Mouse (Mus musculus) lung, postnatal 14 days (tissue): ENCODE results near the gene Btnl2.

Experiments
- DNase-seq: peaks from one replicate; pipeline ENCODE4 v3.0.0; 2021

The Btnl2 gene

DNA sequence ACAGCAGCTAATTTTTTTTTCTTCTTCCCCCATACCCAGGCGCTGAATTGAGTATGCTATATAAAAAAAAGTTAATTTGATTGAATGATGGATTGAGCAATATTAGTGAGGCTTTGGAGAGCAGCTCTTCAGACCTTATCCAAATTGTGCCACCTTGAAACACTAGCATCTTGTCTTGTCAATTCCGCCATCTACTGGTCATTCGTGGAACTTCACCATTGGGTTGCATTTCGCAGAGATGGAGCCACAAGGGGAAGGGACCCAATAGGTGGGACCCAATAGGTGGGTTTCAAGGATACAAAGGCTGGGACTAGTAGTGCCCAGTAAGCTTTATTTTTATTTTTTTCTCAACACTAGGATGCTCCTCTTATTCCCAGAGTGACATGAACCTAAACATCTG lies 5.2 kb upstream of the Btnl2 start:
- DNase-seq: peak; percentile 87

DNA sequence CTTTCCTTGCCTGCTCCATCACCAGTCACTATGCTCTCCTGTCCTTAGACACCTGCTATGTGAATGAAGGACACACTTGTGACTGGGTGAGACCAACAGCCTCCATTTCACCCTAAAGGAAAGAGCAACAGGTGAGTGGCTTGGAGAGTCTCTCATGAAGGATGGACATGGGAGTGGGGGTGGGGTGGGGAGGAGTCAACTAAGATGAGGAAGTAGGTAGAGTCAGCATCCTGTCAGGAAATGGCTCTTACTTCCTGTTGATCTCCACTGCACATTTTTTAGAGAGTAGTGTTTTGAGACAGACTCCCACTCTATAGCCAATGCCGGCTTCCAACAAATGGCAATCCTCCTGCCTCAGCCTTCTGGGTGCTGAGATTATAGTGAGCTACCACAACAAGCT lies 318 bp downstream of the Btnl2 start:
- DNase-seq: peak; percentile 19

DNA sequence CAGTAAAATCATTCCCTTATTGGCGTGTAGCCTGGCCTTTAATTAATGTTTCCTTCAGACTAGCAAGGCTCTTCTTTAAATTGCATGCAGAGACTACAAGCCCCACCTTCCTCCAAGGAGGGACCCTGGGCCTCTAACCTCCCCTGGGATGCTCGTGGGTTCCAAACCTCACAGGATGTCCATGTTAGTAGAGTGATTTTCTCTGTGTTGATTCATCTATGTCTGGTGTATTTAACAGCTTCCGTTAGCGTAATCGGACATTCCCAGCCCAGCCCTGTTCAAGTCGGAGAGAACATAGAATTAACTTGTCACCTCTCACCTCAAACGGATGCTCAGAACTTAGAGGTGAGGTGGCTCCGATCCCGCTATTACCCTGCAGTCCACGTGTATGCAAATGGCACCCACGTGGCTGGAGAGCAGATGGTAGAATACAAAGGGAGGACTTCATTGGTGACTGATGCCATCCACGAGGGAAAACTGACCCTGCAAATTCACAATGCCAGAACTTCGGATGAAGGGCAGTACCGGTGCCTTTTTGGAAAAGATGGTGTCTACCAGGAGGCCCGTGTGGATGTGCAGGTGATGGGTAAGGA lies 8.4 kb downstream of the Btnl2 start:
- DNase-seq: no peak

DNA sequence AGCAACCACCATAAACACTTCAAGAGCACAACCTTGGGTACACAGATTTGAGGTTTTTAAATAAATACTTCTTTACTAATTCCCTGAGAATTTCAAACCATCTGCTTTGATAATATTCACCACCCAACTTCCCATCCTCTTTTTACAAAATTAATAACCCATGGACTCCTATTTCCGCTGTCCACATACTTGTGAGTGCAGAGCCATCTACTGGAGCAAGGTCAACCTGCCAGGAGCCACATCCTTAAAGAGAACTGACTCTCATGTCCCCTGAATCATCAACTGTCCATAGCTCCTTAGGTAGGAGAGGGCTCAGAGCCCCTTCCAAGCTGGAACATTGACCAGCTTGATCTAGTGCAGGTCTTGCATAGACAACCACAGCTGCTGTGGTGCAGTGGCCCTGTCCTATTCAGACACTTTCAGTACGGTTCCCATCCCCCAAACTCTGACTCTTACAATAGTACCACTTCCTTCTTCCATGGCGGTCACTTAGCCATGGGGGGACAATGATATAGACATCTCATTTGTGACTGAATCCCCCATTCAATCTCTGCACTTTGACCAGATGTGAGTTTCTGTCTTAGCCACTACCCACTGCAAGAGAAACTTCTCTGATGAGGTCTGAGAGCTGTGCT lies 9.2 kb downstream of the Btnl2 start:
- DNase-seq: no peak

DNA sequence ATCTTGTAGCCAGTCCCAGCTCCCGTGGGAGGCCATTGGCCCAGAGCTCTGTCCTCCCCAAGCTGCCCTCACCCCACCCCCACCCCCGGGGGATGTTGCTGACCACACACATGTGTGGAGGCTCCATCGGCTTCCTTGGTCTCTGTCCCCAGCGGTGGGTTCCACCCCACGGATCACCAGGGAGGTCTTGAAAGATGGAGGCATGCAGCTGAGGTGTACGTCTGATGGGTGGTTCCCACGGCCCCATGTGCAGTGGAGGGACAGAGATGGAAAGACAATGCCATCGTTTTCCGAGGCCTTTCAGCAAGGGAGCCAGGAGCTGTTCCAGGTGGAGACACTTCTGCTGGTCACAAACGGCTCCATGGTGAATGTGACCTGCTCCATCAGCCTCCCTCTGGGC lies 10.4 kb downstream of the Btnl2 start:
- DNase-seq: no peak

DNA sequence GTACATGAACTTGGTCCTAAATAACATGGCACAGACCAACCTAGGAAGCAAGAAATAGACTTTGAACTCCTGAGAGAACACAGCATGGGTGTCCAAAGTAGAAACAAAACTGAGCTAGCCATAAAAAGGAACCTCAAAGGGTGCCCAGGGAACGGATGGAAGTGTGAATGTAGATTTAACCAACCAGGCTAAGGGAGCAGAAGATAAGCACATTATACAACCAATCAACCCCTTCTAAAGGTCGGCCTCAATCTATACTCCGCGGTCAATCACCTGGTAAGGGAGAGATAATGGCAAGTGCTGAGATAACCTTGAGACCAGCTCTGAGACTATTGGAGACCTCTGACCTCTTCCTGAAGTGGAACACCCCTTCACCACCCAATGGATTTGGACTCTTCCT lies 15.9 kb downstream of the Btnl2 start:
- no peak for DNase-seq

DNA sequence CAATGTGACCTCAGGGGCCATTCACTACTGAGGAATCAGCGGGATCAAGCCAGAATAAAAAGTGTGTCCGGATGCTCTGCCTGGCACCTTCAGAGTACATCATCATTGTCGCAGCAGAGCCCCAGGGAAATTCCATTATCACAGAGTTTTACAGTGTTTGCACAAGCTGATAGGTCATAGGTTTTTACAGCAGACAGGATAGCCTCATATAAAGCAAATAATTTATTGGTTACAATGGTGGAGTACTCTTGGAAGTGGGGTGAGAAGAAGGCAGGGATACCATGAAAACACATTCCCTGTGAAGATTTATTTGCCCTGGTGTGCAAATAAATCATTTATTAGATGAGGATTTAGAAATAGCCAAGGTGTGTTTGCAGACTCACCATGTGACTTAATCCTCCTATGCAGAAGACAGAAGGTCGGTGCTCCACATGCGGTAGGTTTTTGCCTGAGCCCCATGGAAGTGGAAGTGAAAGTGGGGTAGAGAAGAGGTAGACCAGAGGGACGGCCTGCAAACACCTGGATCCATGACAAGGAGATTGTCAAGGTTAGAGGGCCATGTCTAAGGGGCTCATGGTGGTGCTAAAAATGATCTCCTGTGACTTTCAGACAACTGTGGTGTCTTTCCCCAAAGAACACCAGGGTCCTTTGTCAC lies 18.6 kb downstream of the Btnl2 start:
- no peak for DNase-seq

DNA sequence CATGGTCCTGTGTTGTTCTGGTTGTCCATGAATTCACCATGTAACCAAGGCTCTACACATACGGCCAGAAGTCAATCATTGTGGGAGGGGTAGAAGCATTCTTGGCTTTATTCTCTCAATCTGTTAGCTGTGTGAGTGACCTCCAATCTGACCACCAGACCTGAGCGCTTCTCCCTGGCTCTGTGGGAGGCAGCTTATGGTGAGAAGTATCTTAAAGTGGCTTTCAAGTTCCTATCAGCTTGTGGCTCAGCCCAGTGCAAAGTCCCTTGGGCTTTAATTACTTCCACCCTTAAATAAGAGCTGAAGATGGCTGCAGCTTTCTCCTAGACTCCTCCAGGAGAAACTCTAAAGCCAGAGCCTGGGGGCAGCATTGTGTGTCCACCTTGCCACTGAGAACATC lies 22.2 kb downstream of the Btnl2 start, which contains the start of gene Btnl1:
Gene Btnl1, plus strand, starts transcription at position 286 of the 400 bp plus-strand sequence.
- DNase-seq: no peak

DNA sequence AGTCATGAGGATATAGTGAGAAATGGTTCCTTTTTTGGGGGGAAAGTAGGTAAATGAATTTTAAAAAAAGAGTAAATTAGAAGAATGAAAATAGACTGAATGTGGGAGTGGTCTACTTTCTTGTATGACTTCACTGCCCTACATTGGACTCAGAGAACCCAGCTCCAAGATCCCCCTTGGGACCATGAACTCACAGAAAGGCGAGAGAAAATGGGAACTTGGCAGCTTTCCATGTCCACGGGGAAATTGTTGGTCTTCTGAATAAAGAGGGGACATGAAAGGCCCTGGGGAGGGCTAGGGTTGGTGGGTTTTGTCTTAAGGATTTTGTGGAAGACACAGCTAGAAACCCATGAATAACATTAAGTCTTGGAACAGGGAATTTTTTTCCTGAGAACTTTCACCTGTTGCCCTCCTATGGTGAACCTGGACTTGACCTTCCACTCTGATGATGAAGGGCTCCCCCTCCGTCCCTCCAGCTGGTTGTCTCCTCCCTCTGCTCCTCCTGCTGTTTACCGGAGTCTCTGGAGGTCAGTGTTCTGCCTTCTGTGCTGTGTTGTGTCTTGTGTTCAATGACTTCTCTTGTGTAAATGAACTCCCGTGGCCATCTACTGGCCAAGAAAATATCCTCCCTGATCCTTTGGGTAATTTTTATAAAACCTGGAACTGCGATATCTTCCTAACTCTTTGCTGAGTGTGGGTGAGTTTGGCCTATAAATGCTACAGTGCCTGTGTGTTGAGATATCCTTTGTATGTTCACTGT lies 23.0 kb downstream of the Btnl2 start:
- DNase-seq: no peak

DNA sequence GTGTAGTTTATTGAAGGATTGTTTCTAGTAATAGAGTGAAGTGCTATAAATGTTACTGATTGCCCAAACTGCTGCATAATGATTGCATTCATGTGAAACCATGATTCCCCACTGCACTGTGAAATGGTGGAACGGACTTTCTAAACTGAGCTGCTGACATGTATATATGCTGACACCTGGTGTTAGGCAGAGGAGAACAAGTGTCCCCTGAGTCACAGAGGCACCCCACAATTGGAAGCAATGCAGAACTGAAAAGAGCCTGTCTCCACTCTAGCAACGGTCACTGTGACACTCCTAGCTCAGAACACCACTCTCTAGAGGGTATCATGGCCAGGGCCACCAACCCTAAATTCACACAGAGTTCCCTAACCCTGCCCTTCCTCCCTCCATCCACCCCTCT lies 24.1 kb downstream of the Btnl2 start:
- no peak for DNase-seq

DNA sequence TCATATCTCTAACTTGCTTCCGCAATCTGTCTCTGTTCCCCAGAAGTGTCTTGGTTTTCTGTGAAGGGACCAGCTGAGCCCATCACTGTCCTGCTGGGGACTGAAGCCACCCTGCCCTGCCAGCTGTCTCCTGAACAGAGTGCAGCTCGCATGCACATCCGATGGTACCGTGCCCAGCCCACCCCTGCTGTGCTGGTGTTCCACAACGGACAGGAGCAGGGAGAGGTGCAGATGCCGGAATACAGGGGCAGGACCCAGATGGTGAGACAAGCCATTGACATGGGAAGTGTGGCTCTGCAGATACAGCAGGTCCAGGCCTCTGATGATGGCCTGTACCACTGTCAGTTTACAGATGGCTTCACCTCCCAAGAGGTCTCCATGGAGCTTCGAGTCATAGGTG lies 24.8 kb downstream of the Btnl2 start:
- DNase-seq: no peak

DNA sequence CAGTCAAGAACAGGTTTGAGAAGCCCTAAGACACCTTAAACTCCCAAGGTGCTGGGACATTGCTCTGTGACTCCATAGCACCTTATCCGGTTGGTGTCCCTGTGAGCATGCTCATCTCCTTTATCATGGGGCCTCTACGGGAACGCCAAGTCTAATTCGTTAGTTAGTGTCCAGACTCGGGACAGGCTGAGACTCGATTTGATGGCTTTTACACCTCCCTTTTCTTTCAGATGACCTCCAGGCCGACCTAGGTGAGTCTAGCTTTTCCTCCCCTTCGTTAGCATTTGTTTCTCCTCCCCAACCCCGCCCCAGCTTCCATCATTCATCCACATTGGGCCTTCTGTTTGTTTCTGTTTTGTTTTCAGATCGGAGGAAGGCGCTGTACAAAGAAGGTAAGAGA lies 27.3 kb downstream of the Btnl2 start:
- no peak for DNase-seq

DNA sequence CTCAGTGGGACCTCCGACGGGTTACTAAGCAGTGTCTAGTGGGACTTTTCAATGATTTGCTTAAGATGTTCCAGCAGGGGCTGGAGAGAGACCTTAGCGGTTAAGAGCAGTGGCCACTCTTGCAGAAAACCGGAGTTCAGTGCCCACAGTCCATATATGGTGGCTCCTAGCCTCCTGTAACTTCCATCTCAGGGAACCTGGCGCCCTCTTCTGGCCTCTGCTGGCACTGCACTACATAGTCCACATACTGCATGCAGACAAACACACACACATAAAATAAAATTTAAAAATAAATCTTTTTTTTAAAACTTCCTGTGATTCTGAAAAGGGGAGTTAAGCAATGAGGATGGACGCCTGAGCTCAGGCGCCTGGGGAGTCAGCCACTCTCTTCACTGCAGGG lies 28.6 kb downstream of the Btnl2 start:
- no peak for DNase-seq

DNA sequence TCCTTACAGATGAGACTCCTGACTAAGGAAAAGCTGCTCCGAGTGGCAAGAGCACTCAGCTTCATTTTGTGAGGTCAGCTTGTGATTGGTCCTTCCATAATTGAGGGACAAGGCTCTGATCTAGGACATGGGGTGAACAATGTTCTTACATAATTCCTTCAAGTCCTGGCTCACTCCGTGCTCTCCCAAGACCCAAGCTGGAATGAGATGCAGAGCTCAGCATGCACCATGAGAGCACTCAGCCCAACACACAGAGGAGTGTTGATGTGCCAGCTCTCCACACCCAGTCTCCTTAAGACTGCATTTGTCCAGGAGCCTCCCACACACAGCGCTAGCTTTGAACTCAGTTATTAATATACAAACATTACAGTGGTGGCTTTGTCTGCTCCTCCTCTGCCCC lies 30.1 kb downstream of the Btnl2 start:
- DNase-seq: no peak

DNA sequence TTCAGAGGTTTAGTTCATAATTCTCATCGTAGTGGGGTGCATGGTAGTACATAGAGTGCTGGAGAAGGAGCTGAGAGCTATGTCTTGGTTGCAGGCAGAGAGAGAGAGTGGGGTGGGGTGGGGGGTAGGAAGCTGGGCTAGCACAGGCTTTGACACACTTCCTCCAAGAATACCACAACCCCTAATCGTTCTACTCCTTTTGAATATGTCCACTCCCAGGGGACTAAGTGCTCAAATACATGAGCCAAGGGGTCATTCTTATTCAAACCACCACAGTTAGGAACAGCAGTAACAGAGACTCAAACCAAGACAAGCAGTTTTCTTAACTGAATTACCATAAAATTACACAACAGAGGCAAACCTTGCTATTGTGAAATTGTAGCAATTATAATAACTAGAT lies 32.0 kb downstream of the Btnl2 start:
- DNase-seq: no peak

DNA sequence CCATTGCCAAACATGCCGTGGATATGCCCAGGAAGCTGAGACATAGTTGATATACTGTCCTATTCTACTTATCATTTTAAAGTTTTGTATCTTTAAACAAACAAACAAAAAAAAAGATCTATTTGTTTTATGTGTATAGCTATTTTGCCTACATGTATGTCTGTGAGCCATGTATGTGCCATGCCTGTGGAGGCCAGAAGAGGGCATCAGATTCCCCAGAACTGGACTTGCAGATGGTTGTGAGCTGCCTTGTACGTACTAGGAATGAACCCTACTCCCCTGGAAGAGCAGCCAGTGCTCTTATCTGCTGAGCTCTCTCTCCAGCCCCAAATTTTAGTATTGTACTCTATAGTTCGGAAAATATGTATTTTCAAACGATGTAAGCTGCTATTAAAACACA lies 33.9 kb downstream of the Btnl2 start:
- DNase-seq: peak; percentile 44

DNA sequence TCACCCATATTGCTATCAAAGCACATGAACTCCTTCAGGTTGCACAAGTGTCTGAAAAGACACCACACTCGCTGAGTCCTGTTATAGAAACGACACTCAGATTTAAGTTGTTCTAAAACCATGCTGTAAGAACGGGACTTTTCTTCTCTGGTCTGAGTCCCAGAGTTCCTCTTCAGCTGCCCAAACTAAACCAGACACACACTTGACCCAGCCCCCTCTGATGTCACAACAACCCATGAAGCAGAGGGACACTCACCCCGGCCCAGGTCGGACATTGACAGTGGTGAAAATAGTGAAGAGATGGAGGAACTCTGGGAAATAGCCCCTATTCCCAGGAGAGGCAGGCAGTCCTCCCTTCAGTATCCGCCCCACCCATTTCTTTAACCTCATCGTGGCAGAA lies 36.9 kb downstream of the Btnl2 start:
- DNase-seq: no peak

DNA sequence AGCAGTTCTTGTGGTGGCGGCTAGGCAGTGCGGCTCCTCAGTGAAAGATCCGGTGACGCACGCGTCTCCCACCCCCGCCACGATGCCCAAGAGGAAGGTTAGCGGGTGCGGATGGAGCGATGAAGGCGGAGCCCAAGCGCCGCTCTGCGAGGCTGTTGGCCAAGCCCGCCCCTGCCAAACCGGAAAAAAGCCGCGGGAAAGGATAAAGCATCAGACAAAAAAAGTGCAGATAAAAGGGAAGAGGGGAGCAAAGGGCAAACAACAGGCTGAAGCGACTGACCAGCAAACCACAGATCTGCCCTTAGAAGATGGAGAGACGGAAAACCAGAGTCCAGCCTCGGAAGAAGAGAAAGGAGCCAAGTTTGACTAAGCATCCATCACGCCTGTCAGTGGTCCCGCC lies 37.7 kb downstream of the Btnl2 start:
- peak; percentile 6 for DNase-seq

DNA sequence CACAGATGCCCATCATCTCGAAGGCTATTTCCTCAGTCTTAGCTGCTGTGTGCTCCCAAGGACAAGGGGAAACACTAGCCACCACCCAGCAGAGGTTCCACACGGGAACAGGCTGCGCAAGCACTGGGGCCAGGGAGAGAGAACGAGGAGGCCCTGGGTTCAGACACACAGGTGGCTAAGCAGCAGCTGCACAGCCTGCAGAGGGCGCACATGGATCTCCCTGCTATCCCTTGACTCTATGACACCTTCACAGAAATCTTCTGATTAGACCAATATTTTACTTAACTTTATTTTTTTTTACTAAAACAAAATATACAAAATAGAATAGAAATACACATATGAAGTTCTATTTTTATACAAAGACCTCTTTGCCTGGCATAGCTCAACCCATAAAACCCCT lies 42.7 kb downstream of the Btnl2 start:
- peak; percentile 12 for DNase-seq

DNA sequence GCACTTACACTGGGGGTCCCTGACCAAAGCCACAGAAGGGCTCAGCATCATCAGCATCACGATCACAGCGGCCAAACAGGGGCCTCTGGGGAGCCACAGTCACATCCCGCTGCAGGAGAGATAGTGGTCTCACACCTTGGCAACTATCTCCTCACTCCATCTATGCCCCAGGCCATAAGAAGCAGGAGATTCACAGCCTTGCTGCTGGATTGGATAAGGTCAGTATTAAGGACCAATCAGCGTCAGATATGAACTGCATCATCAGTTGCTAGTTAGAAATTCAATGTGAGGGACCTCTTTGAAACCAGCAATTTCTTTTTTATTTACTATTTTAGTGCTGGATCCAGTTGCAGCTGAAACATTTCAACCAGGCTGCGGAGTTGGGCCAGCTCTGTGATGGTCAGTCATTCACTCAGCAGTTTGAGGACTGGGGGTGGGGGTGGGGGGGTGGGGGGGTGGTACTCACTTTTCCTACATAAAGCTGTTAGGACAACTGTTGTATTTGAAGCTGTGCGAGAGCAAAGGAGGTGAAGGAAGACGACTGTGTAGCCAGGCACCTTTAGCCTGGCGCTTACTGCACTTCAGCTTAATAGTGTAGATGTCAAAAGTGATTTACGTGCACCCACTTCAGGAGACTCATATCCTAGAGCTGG lies 43.6 kb downstream of the Btnl2 start:
- DNase-seq: peak; percentile 69

DNA sequence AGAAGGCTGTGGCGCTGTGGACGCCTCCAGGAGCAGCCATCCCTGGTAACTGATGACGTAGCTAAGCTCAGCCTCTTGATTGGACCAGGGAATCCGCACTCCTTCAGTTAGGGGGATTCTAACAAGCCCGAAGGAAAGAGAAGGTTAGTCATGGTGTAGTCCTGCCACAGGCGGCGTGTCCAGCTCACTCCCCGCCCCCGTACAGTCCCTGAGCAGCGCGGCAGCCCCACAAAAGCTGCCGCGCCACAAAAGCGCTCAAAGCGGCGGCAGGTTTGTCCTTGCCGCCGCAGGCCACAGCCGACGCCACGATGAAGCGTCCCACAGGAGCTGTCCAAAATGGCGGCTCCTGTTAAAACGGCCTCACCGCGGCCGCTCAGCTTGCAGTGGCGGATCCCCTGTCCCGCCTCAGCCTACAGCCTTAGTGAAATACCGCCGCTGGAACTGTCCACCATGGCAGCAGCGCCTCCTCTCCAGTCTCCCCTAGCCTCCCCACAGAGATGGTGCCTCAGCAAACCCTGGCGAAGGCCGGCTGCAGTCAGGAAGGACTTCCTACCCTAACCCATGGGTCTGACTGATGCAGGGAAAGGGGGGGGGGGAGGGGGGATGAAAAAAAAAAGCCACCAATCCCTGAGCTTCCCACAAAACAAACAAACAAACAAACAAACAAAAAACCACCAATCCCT lies 44.2 kb downstream of the Btnl2 start, which contains the start of gene BC051142:
Gene BC051142, plus strand, starts transcription at position 110 of the 683 bp plus-strand sequence.
- DNase-seq: peak; percentile 78

DNA sequence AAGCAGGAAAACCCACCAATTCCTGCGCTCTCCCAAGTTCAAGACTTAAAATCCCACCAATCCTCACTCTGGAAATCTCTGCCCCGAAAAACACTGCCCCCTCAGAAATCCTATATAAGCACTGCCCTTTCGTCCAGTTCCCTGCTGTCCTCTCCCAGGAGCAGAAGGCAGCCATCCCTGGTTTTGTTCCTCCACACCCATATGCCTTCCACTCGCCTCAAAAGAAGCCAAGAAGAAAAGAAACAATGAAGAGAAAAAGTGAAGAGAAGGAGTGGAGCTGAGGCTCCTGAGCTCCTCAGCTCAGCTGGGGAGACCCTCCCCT lies 44.7 kb downstream of the Btnl2 start:
- no peak for DNase-seq

DNA sequence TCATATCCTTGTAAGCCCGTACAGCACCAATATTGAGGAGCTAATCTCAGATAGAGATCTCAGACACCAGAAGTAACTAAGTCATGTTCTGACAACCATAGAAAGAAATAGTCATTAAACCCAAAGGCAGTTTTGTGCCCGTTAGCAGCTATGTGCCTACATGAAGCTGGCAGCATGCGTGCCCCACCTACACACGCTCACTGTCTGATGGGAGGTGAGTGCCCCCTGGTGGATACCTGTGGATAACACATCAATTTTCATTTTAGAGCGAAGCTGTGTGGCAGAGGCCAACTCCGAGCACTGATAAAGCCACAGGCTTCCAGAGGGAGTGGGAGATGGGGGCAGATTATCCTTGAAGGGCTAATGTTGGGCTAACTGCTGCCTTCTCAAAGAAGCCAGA lies 56.5 kb downstream of the Btnl2 start:
- peak; percentile 72 for DNase-seq
